Mouse (Mus musculus) CH12.LX (cell line): Measurements from ENCODE around the gene Tpst1. TPM values are rescaled to one million over a fixed set of nuclear protein-coding genes. Genes with fewer than 3 reads are reported as not detected.

ENCODE experiments used
- DNase-seq: peaks from one replicate; pipeline ENCODE4 v3.0.0-alpha.2; 2013; ENCODE audit errors: extremely low read depth
- H3K27ac ChIP-seq: 2 replicates; pipeline ENCODE4 v1.5.1; 2012; ENCODE audit warnings: low read depth, mild to moderate bottlenecking, control low read depth, moderate library complexity; ENCODE audit not compliant: insufficient read depth
- H3K27me3 ChIP-seq: replicated peaks from 2 replicates; pipeline ENCODE3; 2012; ENCODE audit warnings: inconsistent platforms
- H3K36me3 ChIP-seq, 2 experiments: replicated peaks in 1 of 2; 2 replicates each; pipeline versions ENCODE3 to v1.6.1; 2012; ENCODE audit warnings: inconsistent platforms in 1 of 2, low read length in 1 of 2, mild to moderate bottlenecking in 1 of 2, mixed read lengths in 1 of 2, moderate library complexity in 1 of 2; ENCODE audit not compliant: control insufficient read depth in 1 of 2, insufficient read depth in 1 of 2
- H3K4me1 ChIP-seq, 2 experiments: 2 replicates each; pipeline ENCODE4 v1.6.1; 2012; ENCODE audit warnings: inconsistent platforms in 1 of 2, moderate library complexity in 1 of 2; ENCODE audit not compliant: insufficient read depth in 2 of 2, control insufficient read depth in 1 of 2
- H3K4me2 ChIP-seq: 2 replicates; pipeline ENCODE4 v1.6.1; 2012; ENCODE audit warnings: low read depth, mild to moderate bottlenecking, control low read depth; ENCODE audit not compliant: poor library complexity, insufficient read depth, severe bottlenecking
- H3K4me3 ChIP-seq, 3 experiments: fragments of 150-350 bp in 1 of 3; sonication (generic) in 1 of 3; replicated peaks in 1 of 3; 2 replicates each; pipeline versions ENCODE3 to v1.5.1; 2011 to 2012; ENCODE audit warnings: low read depth in 2 of 3, low read length in 2 of 3, mild to moderate bottlenecking in 2 of 3, moderate library complexity in 2 of 3, control low read depth in 1 of 3, improper control_type of control experiment in 1 of 3, inconsistent platforms in 1 of 3, mixed read lengths in 1 of 3; ENCODE audit not compliant: poor library complexity in 1 of 3
- H3K79me2 ChIP-seq: replicated peaks from 2 replicates; pipeline ENCODE4 v1.6.1; 2012; ENCODE audit warnings: mild to moderate bottlenecking, moderate library complexity; ENCODE audit not compliant: control insufficient read depth, poor library complexity, insufficient read depth, severe bottlenecking; ENCODE audit errors: extremely low read depth
- H3K9ac ChIP-seq: 2 replicates; pipeline ENCODE4 v1.6.1; 2012; ENCODE audit warnings: low read depth, mild to moderate bottlenecking, control low read depth, moderate library complexity; ENCODE audit not compliant: insufficient read depth
- H3K9me3 ChIP-seq: replicated peaks from 2 replicates; pipeline ENCODE3; 2012; ENCODE audit warnings: low read length, inconsistent platforms, mixed read lengths
- CHD1 ChIP-seq: IDR thresholded peaks from 2 replicates; pipeline ENCODE4 v1.6.1; 2012; ENCODE audit warnings: low read depth, low read length, improper control_type of control experiment, inconsistent platforms
- ELF1 ChIP-seq: IDR thresholded peaks from 2 replicates; pipeline ENCODE4 v1.6.1; 2014; ENCODE audit warnings: low read depth, mild to moderate bottlenecking, inconsistent platforms, low read length, improper control_type of control experiment
- EP300 ChIP-seq: IDR thresholded peaks from 2 replicates; pipeline ENCODE4 v1.6.1; 2011; ENCODE audit warnings: low read length, improper control_type of control experiment
- ETS1 ChIP-seq: conservative IDR thresholded peaks from 2 replicates; pipeline ENCODE4 v1.6.1; 2012; ENCODE audit warnings: low read depth, mild to moderate bottlenecking, inconsistent platforms, low read length, improper control_type of control experiment, moderate library complexity
- IRF4 ChIP-seq: IDR thresholded peaks from 2 replicates; pipeline ENCODE4 v1.6.1; 2014; ENCODE audit warnings: low read depth, mild to moderate bottlenecking, inconsistent platforms, low read length, improper control_type of control experiment
- MYC ChIP-seq: IDR thresholded peaks from 2 replicates; pipeline ENCODE4 v1.6.1; 2011; ENCODE audit warnings: low read depth, mild to moderate bottlenecking, improper control_type of control experiment, low read length
- PAX5 ChIP-seq: IDR thresholded peaks from 2 replicates; pipeline ENCODE4 v1.6.1; 2012; ENCODE audit warnings: low read length, inconsistent platforms, mixed read lengths
- POLR2A ChIP-seq: IDR thresholded peaks from 2 replicates; pipeline ENCODE4 v1.6.1; 2011; ENCODE audit warnings: low read depth, mild to moderate bottlenecking, improper control_type of control experiment, low read length
- RAD21 ChIP-seq: IDR thresholded peaks from 2 replicates; pipeline ENCODE4 v1.6.1; 2011; ENCODE audit warnings: low read depth, mild to moderate bottlenecking, low read length, improper control_type of control experiment, moderate library complexity
- SIN3A ChIP-seq: IDR thresholded peaks from 2 replicates; pipeline ENCODE4 v1.6.1; 2012; ENCODE audit warnings: low read length, improper control_type of control experiment, inconsistent platforms
- SMC3 ChIP-seq: IDR thresholded peaks from 2 replicates; pipeline ENCODE4 v1.6.1; 2011; ENCODE audit warnings: low read depth, low read length, improper control_type of control experiment
- TBP ChIP-seq: conservative IDR thresholded peaks from 2 replicates; pipeline ENCODE4 v1.6.1; 2011; ENCODE audit warnings: low read depth, low read length, improper control_type of control experiment
- dilution Hi-C: fragments of 300-500 bp; cut with MboI; formaldehyde crosslinking; loops from 2 replicates; pipeline ENCODE4 v1.14.3; 2020; ENCODE audit warnings: low sequenced_read_pairs; ENCODE audit not compliant: extremely low pct_unique_long_range_greater_than_20kb, extremely low pct_ligation_motif_present
- in situ Hi-C: fragments of 300-500 bp; cut with MboI; formaldehyde crosslinking; loops from 3 replicates; pipeline ENCODE4 v1.14.3; 2019; ENCODE audit warnings: low sequenced_read_pairs, low pct_ligation_motif_present, low pct_unique_long_range_greater_than_20kb, mixed read lengths
- polyA plus RNA-seq: library from polyadenylated mRNA; unstranded; fragments of >175 nt; gene quantifications from 2 replicates; pipeline ENCODE4 v1.2.1, GENCODE M21; 2012; ENCODE audit warnings: low read depth; ENCODE audit not compliant: insufficient read length
- total RNA-seq, 2 experiments: library from RNA; depleted of rRNA; stranded (reverse); fragments of 300-350 nt in 1 of 2; fragments of >200 nt in 1 of 2; gene quantifications; 2 replicates each; pipeline ENCODE4 v1.2.3; 2012 to 2014

Gene Tpst1
- total and polyA plus RNA-seq, 3 experiments, result 36.8 to 52.5 (median 43.2) TPM

DNA sequence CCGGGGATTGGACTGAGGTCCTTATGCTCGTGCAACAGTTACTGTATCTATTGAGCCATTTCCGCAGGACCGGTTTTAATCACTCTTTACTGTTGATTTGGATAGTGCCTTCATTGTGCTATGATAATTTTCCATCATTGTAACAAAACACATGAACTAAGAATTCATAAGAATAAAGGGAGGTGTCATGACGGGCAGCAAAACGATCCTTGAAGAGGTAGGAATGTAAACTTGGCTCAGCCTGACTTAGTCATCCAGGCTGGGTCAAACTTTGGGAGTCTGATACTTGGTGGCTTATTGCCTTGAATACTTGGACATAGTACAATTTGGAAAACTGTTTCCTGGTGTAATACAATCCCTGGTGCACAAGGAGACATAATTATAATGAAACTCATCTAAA is 112.2 kb downstream of the Tpst1 start:
- peaks cover 21 to 50% of the 10 kb centered on the region in 2 experiments for H3K36me3 ChIP-seq
- in situ Hi-C loops, result no loop called here
- no peak for DNase-seq
- H3K27me3 ChIP-seq, result no peaks in the 10 kb centered on the region
- no peaks in the 10 kb centered on the region for H3K9me3 ChIP-seq
- TF ChIP-seq CHD1, result no peak
- TF ChIP-seq IRF4, result no peak
- TF ChIP-seq ELF1, result no peak
- no peak for TF ChIP-seq SMC3
- TF ChIP-seq SIN3A, result no peak
- no peak for TF ChIP-seq ETS1
- TF ChIP-seq MYC, result no peak
- TF ChIP-seq PAX5, result no peak
- TF ChIP-seq EP300, result no peak
- TF ChIP-seq RAD21, result no peak
- no peak for TF ChIP-seq TBP
- no peak for TF ChIP-seq POLR2A
- H3K4me3 ChIP-seq, result no peak overlapping the region
- H3K4me2 ChIP-seq, result no peak overlapping the region
- peaks cover 34 to 67% of the 10 kb centered on the region in 2 experiments for H3K4me1 ChIP-seq
- peaks cover 50% of the 10 kb centered on the region for H3K79me2 ChIP-seq
- dilution Hi-C loops, result no loop called here
- H3K27ac ChIP-seq, result no peak overlapping the region
- H3K9ac ChIP-seq, result no peak overlapping the region

Other genes starting within 250 kb of the Tpst1 start
- gene Sumf2, start 226.3 kb upstream of the Tpst1 start, total RNA-seq (2012; rRNA removed), result 43.0 and 47.8 TPM in 2 replicates
- gene Sumf2, start 226.3 kb upstream of the Tpst1 start, total RNA-seq (2014; rRNA removed), result 30.7 and 34.6 TPM in 2 replicates
- 39.7 and 50.3 TPM in 2 replicates for gene Sumf2, start 226.3 kb upstream of the Tpst1 start, polyA plus RNA-seq
- gene Chchd2, start 185.9 kb upstream of the Tpst1 start, total RNA-seq (2012; rRNA removed), result 552 and 592 TPM in 2 replicates
- 988 and 1,007 TPM in 2 replicates for gene Chchd2, start 185.9 kb upstream of the Tpst1 start, total RNA-seq (2014; rRNA removed)
- gene Chchd2, start 185.9 kb upstream of the Tpst1 start, polyA plus RNA-seq, result 346 and 370 TPM in 2 replicates
- 4.5 and 5.4 TPM in 2 replicates for gene Zbed5, start 177.6 kb upstream of the Tpst1 start, total RNA-seq (2012; rRNA removed)
- gene Zbed5, start 177.6 kb upstream of the Tpst1 start, total RNA-seq (2014; rRNA removed), result 6.4 and 7.4 TPM in 2 replicates
- gene Zbed5, start 177.6 kb upstream of the Tpst1 start, polyA plus RNA-seq, result 4.9 and 5.1 TPM in 2 replicates
- gene Phkg1, start 174.8 kb upstream of the Tpst1 start, total RNA-seq (2012; rRNA removed), result 0.21 and 0.25 TPM in 2 replicates
- 0.23 TPM in 1 of 2 replicates, not detected in the other for gene Phkg1, start 174.8 kb upstream of the Tpst1 start, total RNA-seq (2014; rRNA removed)
- gene Phkg1, start 174.8 kb upstream of the Tpst1 start, polyA plus RNA-seq, result 0.16 and 0.61 TPM in 2 replicates
- gene Nupr1l, start 164.8 kb upstream of the Tpst1 start, total RNA-seq (2012; rRNA removed), result 0.46 and 0.68 TPM in 2 replicates
- gene Nupr1l, start 164.8 kb upstream of the Tpst1 start, total RNA-seq (2014; rRNA removed), result 0.46 TPM in 1 of 2 replicates, not detected in the other
- gene Nupr1l, start 164.8 kb upstream of the Tpst1 start, polyA plus RNA-seq, result not detected in 2 replicates
- gene Vkorc1l1, start 131.4 kb upstream of the Tpst1 start, total RNA-seq (2012; rRNA removed), result 8.7 and 11.0 TPM in 2 replicates
- 27.0 and 31.4 TPM in 2 replicates for gene Vkorc1l1, start 131.4 kb upstream of the Tpst1 start, total RNA-seq (2014; rRNA removed)
- gene Vkorc1l1, start 131.4 kb upstream of the Tpst1 start, polyA plus RNA-seq, result 25.4 and 33.1 TPM in 2 replicates
- gene Gusb, start 70.3 kb upstream of the Tpst1 start, total RNA-seq (2012; rRNA removed), result 180 and 187 TPM in 2 replicates
- gene Gusb, start 70.3 kb upstream of the Tpst1 start, total RNA-seq (2014; rRNA removed), result 72.4 and 73.4 TPM in 2 replicates
- 200 and 210 TPM in 2 replicates for gene Gusb, start 70.3 kb upstream of the Tpst1 start, polyA plus RNA-seq
- gene Asl, start 44.1 kb upstream of the Tpst1 start, total RNA-seq (2012; rRNA removed), result 54.4 and 70.4 TPM in 2 replicates
- gene Asl, start 44.1 kb upstream of the Tpst1 start, total RNA-seq (2014; rRNA removed), result 44.8 and 45.3 TPM in 2 replicates
- gene Asl, start 44.1 kb upstream of the Tpst1 start, polyA plus RNA-seq, result 60.1 and 61.0 TPM in 2 replicates
- gene Crcp, start 44.0 kb upstream of the Tpst1 start, total RNA-seq (2012; rRNA removed), result 42.3 and 50.2 TPM in 2 replicates
- gene Crcp, start 44.0 kb upstream of the Tpst1 start, total RNA-seq (2014; rRNA removed), result 57.1 and 58.3 TPM in 2 replicates
- gene Crcp, start 44.0 kb upstream of the Tpst1 start, polyA plus RNA-seq, result 63.2 and 73.6 TPM in 2 replicates
- gene Kctd7, start 71.5 kb downstream of the Tpst1 start, total RNA-seq (2012; rRNA removed), result 3.7 and 4.3 TPM in 2 replicates
- 2.8 and 3.3 TPM in 2 replicates for gene Kctd7, start 71.5 kb downstream of the Tpst1 start, total RNA-seq (2014; rRNA removed)
- 2.6 and 2.8 TPM in 2 replicates for gene Kctd7, start 71.5 kb downstream of the Tpst1 start, polyA plus RNA-seq
- gene Rabgef1, start 98.5 kb downstream of the Tpst1 start, total RNA-seq (2012; rRNA removed), result 26.4 and 26.7 TPM in 2 replicates
- gene Rabgef1, start 98.5 kb downstream of the Tpst1 start, total RNA-seq (2014; rRNA removed), result 19.3 and 20.1 TPM in 2 replicates
- gene Rabgef1, start 98.5 kb downstream of the Tpst1 start, polyA plus RNA-seq, result 31.6 and 34.4 TPM in 2 replicates
- gene Tmem248, start 143.8 kb downstream of the Tpst1 start, total RNA-seq (2012; rRNA removed), result 82.9 and 100 TPM in 2 replicates
- gene Tmem248, start 143.8 kb downstream of the Tpst1 start, total RNA-seq (2014; rRNA removed), result 72.1 and 77.6 TPM in 2 replicates
- 80.9 and 87.7 TPM in 2 replicates for gene Tmem248, start 143.8 kb downstream of the Tpst1 start, polyA plus RNA-seq
- 37.0 and 48.7 TPM in 2 replicates for gene Sbds, start 182.2 kb downstream of the Tpst1 start, total RNA-seq (2012; rRNA removed)
- gene Sbds, start 182.2 kb downstream of the Tpst1 start, total RNA-seq (2014; rRNA removed), result 43.9 and 44.0 TPM in 2 replicates
- 81.2 and 93.2 TPM in 2 replicates for gene Sbds, start 182.2 kb downstream of the Tpst1 start, polyA plus RNA-seq
- gene Tyw1, start 182.3 kb downstream of the Tpst1 start, total RNA-seq (2012; rRNA removed), result 45.5 and 46.5 TPM in 2 replicates
- gene Tyw1, start 182.3 kb downstream of the Tpst1 start, total RNA-seq (2014; rRNA removed), result 34.7 and 35.1 TPM in 2 replicates
- gene Tyw1, start 182.3 kb downstream of the Tpst1 start, polyA plus RNA-seq, result 34.0 and 37.1 TPM in 2 replicates